Mouse (Mus musculus) heart, postnatal 0 days (tissue): Measurements from ENCODE around the gene Mtmr3.

Experiments
- CTCF ChIP-seq: IDR thresholded peaks from 2 replicates; pipeline ENCODE4 v1.5.1; 2016; ENCODE audit warnings: antibody characterized with exemption, control low read depth, low read depth
- EP300 ChIP-seq: IDR thresholded peaks from 2 replicates; pipeline ENCODE4 v1.6.1; 2016; ENCODE audit warnings: antibody characterized with exemption, low read depth

GRCm38 (mm10) chr11:4442280-4442679 is 152.4 kb downstream of the Mtmr3 start:
- no peak for TF ChIP-seq CTCF
- TF ChIP-seq EP300 = no peak
